Mouse (Mus musculus): ENCODE data around the gene Chrd. TPM values are rescaled to one million over a fixed set of nuclear protein-coding genes. Genes with fewer than 3 reads are reported as not detected.

Chrd gene
- polyA plus RNA-seq (2017; shearing (Covaris generic)): not detected

DNA sequence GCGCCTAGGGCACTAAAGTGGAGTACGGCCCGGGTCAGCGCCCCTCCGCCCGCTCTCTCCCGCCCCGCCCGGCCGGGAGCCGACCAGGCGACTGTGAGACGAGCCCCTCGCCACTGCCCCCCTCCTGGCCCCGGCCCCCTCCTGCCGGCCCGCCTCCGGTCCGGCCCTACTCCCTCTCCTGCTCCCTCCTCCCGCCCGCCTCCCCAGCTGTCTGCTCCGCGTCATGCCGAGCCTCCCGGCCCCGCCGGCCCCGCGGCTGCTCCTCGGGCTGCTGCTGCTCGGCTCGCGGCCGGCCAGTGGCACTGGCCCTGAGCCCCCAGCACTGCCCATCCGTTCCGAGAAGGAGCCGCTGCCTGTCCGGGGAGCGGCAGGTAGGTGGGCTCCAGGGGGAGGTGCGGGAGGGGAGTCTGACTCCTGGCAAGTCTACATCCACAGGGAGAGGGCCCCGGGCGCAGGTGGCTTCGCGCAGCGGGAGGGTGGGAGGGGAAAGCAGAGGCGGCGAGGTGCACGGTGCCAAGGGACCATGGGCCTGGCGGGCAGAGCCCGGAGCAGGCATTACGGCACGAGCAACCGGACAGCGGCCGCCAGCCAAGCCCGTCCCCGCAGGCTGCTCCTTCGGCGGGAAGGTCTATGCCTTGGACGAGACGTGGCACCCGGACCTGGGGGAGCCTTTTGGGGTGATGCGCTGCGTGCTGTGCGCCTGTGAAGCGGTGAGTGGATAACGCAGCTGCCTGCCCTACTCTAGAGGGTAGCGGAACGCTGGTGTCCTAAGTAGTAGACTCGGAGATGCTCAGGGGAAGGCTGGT lies at the start of gene Chrd:
Gene Chrd (plus strand): TSS at position 203 of the 806 bp plus-strand sequence.

DNA sequence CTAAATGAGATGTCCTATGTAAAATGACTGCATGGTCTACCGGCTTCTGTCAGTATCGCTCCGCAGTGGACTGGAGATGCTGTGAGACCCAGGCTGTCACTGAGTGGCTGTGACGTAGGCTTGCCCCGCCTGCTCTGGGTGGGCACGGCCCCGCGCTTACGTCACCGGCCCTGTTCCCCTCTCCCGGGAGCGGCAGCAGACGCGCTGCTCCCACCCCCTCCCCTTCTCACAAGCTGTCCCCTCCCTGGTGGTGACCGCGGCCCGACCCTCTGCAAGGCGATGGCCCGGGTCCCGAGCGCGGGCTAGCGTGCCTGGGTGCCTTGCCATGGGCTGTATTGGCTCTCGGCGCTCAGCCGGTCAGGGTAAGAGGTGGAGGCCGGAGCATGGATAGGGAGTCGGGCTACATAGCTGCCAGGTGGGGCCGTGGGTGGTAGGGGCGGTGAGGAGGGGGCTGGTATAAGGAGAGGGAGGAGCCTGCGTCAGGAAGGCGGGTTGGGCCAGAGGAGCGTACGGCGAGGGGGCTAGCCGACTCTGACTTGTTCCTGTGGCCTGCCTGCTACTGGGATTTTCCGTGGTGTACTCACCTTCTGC lies 39.7 kb upstream of the Chrd start, which contains the start of gene Fam131a:
Gene Fam131a (plus strand): TSS at position 131 of the 591 bp plus-strand sequence.

DNA sequence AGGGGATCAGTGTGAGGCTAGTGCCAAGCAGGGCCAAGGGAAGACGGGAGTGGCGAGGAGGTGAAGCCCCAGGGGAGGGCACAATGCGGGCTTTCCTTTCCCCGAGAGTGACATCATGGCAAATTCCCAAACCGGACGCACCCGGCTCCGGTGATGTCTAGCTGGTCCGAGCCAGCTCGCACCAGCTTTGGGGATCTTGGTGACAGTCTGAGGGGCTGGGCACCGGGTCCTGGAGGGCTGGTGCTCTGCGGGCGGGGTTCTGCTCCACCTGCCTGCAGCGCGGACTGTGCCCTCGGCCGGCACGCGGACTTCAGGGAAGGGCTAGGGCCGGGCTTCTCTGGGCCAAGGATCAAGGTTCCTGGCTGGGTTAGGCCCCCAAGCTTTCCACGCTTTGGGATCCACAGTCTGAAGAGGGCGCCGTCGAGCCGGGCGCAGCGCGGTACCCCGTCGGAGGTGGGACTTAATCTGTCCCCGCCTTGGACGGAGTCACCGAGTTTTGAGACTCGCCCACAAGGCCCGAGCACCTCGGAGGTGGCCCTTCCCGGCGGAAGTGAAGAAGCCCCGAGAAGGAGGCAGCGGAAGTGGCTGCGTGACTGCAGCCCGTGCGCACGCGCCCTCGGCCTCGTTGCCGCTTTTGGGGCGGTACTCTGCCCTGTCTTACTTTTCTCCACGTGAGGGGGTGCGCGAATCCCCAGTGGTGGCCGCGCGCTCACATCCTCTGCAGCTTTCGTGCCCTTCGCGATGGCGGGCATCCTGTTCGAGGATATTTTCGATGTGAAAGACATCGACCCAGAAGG lies 15.5 kb upstream of the Chrd start, which contains the start of the genes Polr2h and Clcn2:
Gene Polr2h (plus strand): TSS at position 485 of the 797 bp plus-strand sequence.
Gene Clcn2 (minus strand): TSS at position 566 of the 797 bp plus-strand sequence.

DNA sequence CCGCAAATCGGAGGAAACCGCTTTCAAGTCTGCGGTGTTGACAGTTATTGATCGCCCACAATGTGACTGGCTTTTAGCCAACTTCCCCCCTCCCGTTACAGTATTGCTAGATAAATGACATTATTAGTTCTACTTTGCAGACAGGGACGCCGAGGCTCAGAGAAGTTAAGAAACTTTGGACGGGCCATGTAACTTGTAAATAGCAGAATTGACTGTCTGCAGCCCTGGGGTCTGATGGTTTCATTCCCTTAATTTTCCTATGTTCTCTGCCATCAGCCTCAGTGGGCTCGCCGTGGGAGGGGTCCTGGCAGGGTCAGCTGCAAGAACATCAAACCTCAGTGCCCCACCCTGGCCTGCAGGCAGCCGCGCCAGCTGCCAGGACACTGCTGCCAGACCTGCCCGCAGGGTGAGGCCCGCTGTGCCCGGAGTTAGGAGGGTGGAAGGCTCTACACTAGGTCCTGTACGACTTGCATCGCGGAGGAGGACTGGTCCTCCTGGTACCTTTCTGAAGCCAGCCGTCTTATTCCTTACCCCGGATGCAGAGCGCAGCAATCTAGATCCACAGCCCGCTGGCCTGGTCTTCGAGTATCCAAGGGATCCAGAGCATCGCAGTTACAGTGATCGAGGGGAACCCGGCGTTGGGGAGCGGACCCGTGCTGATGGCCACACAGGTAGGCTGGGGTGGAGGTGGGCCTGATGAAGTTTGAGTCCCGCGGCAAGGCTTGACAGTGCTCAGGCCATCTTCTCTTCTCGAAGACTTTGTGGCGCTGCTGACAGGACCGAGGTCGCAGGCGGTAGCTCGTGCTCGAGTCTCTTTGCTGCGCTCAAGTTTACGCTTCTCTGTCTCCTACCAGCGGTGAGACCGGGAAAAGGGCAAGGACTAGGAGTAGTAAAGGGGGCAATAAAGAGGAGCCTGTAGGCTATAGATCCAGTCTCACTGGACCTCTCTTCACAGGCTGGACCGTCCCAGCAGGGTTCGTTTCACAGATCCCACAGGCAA lies 1.1 kb downstream of the Chrd start, which contains the start of gene Thpo:
Gene Thpo (minus strand): TSS at position 781 of the 1,000 bp plus-strand sequence.

Other genes with a start within 250 kb of the Chrd start
- 21.8 TPM for gene Eif2b5, start 234.3 kb upstream of the Chrd start, polyA plus RNA-seq (2017; shearing (Covaris generic))
- 5.9 TPM for gene Dvl3, start 216.1 kb upstream of the Chrd start, polyA plus RNA-seq (2017; shearing (Covaris generic))
- gene Ap2m1, start 197.6 kb upstream of the Chrd start, polyA plus RNA-seq (2017; shearing (Covaris generic)): 454 TPM
- gene Abcf3, start 184.6 kb upstream of the Chrd start, polyA plus RNA-seq (2017; shearing (Covaris generic)): 95.9 TPM
- gene Vwa5b2, start 143.7 kb upstream of the Chrd start, polyA plus RNA-seq (2017; shearing (Covaris generic)): not detected
- gene Eef1akmt4, start 121.5 kb upstream of the Chrd start, polyA plus RNA-seq (2017; shearing (Covaris generic)): 23.0 TPM
- gene Gm49333, start 121.5 kb upstream of the Chrd start, polyA plus RNA-seq (2017; shearing (Covaris generic)): not detected
- gene Alg3, start 121.4 kb upstream of the Chrd start, polyA plus RNA-seq (2017; shearing (Covaris generic)): 45.0 TPM
- not detected for gene Camk2n2, start 111.8 kb upstream of the Chrd start, polyA plus RNA-seq (2017; shearing (Covaris generic))
- not detected for gene Ece2, start 103.3 kb upstream of the Chrd start, polyA plus RNA-seq (2017; shearing (Covaris generic))
- gene Psmd2, start 81.5 kb upstream of the Chrd start, polyA plus RNA-seq (2017; shearing (Covaris generic)): 280 TPM
- 151 TPM for gene Eif4g1, start 64.8 kb upstream of the Chrd start, polyA plus RNA-seq (2017; shearing (Covaris generic))
- 1.1 TPM for gene Fam131a, start 39.9 kb upstream of the Chrd start, polyA plus RNA-seq (2017; shearing (Covaris generic))
- 65.8 TPM for gene Polr2h, start 15.5 kb upstream of the Chrd start, polyA plus RNA-seq (2017; shearing (Covaris generic))
- gene Clcn2, start 15.4 kb upstream of the Chrd start, polyA plus RNA-seq (2017; shearing (Covaris generic)): 0.86 TPM
- not detected for gene Thpo, start 1.4 kb downstream of the Chrd start, polyA plus RNA-seq (2017; shearing (Covaris generic))